Mouse (Mus musculus) embryonic stem cell, embryonic (primary cell): ENCODE results near the gene Gng8.

ENCODE experiments used
- CTCF ChIA-PET, 4 experiments: fragments of 300-600 bp in 2 of 4; fragments of 350-600 bp in 2 of 4; sonication (Branson Sonifier 250); formaldehyde crosslinking; loops; one replicate each; lab custom pipeline; 2022; ENCODE audit warnings: inconsistent platforms in 2 of 4; lab: Charles Lee
- POLR2A ChIA-PET, 4 experiments: fragments of 300-600 bp in 2 of 4; fragments of 350-600 bp in 2 of 4; sonication (Branson Sonifier 250); formaldehyde crosslinking; loops; one replicate each; lab custom pipeline; 2022; ENCODE audit warnings: antibody characterized with exemption in 4 of 4, inconsistent platforms in 1 of 4; lab: Charles Lee

The Gng8 gene

DNA sequence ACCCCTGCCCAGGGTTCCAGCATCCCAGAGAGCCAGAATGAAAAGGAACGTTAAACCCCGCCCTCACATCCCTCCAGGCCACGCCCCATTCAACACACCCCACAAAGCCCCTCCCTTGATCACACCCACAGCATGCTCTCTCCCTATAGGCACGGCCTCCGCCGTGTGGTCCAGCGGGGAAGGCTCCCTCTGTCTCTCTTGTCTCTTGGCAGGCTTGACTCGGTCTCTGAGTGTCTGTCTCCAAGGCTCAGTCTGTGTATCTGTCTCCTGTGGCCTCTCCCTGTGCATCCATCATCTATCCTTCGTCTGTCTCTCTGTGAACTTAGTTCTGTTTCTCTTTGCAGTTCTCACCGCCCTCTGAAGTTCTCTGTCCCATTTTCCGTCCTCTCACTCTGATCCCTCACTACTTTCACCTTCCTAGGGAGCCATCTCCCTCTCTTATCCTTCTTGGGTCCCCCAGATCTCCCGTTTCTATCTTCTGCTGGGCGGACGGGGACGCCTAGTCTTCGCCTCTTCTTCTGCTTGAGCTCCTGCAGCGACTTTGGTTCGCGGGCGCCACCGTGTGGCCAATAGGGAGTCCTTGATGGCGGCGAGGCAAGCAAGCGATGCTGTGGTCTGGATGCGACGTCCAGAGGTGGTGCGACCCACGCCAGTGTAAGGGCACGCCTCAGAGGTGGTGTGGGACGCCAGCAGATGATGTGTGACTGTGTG is at the start of gene Gng8:
Gene Gng8 (plus strand): TSS at position 146 of the 711 bp plus-strand sequence.
- POLR2A ChIA-PET: interaction anchor here (0.6 to 2.5 kb wide), 36 partner anchors 9 to 275 kb away, joined by 3 to 29 read pairs (median 5); partner anchors contain the start of genes Dact3 (in 4 of the 4) and Calm3 (in 1 of the 4)
- CTCF ChIA-PET: interaction anchor here (0.5 to 2.5 kb wide), 71 partner anchors 9 to 606 kb away, joined by 3 to 78 read pairs (median 4); partner anchors contain the start of genes Dact3 (in 4 of the 4), Calm3 (in 2 of the 4), Ptgir (in 2 of the 4) and Ap2s1 (in 1 of the 4)

DNA sequence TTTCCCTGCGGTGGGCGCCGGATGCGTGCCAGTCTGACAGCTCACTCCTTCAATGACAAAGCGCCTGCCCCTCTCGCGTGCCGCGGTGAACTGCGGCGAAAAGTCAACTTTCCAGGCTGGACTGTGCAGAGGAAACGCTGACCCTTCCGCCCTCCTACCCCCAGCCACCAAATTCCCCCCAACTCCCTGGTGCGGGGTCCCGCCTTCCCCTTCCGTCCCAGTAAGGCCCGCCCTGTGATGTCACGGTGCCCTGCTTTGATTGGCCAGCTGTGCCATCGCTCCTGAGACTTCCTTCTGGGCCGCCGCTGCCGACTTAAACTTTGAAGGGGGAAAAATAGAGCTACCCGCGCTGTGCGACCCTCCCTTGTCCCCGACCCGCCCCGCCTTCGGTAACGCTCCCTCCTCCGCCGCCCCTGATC is 48.9 kb upstream of the Gng8 start, which contains the start of gene Prkd2:
Gene Prkd2 (plus strand): TSS at position 258 of the 419 bp plus-strand sequence.
- ChIA-PET POLR2A (interaction anchor here (0.6 to 2.8 kb wide), 20 partner anchors 9 to 181 kb away, joined by 3 to 10 read pairs (median 4); partner anchors contain the start of genes Slc1a5 (in 2 of the 4), Strn4 (in 2 of the 4) and Fkrp (in 1 of the 4)), CTCF (interaction anchor here (0.5 to 2.6 kb wide), 19 partner anchors 12 to 466 kb away, joined by 3 to 7 read pairs (median 3); partner anchors contain the start of gene Gng8 (in 1 of the 4))

DNA sequence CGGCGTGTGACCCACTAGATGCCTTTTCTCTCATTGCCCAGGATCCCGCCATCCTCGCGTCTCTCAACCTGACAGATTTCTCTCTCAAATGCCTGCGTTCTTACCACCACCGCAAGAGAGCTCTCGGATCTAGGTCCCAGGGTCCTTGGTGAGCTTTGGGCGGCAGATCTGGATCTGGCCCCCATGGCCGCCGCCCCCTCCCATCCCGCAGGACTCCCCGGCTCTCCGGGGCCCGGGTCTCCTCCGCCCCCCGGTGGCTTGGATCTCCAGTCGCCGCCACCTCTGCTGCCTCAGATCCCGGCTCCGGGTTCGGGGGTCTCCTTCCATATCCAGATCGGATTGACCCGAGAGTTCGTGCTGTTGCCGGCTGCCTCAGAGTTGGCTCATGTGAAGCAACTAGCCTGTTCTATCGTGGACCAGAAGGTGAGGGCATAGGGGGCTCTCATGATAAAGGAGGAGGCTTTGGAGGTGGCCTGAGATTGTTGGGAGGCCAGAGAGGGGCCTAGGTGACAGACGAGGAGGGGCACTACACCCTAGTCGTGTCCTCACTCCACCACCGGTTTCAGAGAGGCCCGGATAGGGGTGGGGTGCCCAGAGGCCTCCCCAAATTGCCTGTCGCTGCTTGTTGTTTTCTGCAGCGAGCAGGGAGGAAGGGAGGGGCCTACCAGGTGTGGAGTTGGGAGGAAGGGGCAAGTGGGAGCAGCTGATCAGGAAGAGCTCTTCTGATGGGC is 48.0 kb upstream of the Gng8 start:
- ChIA-PET POLR2A (interaction anchor here in 2 of 4 experiments (0.6 to 2.8 kb wide), 12 partner anchors 9 to 212 kb away, joined by 3 to 10 read pairs (median 4); partner anchors contain the start of gene Strn4 (in 1 of the 2)), CTCF (interaction anchor here in 3 of 4 experiments (0.6 to 2.6 kb wide), 4 partner anchors 11 to 31 kb away, joined by 3 to 7 read pairs (median 6); no protein-coding TSS in a partner anchor)

DNA sequence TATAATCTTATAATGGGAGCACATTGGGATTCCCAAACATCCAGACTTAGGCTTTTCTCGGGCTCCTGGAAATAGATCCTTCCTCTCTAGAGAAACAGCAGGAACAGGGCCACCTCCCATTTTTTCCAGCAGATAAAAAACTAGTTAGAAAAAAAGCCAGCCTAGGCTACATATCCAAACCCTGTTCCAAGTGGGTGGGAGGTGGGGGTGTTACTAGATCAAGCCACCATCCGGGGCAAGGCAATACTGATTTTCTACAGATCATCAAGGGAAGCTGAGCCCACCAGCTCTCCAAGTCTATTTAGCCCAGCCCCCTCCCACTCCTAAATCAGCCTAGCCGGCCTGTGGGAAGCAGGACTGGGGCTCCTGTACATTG is 46.9 kb upstream of the Gng8 start:
- ChIA-PET POLR2A (interaction anchor here in 2 of 4 experiments (0.6 to 2.8 kb wide), 8 partner anchors 9 to 86 kb away, joined by 3 to 11 read pairs (median 6); no protein-coding TSS in a partner anchor), CTCF (interaction anchor here in 3 of 4 experiments (0.6 to 2.2 kb wide), 4 partner anchors 9 to 99 kb away, joined by 3 to 13 read pairs (median 6); no protein-coding TSS in a partner anchor)

DNA sequence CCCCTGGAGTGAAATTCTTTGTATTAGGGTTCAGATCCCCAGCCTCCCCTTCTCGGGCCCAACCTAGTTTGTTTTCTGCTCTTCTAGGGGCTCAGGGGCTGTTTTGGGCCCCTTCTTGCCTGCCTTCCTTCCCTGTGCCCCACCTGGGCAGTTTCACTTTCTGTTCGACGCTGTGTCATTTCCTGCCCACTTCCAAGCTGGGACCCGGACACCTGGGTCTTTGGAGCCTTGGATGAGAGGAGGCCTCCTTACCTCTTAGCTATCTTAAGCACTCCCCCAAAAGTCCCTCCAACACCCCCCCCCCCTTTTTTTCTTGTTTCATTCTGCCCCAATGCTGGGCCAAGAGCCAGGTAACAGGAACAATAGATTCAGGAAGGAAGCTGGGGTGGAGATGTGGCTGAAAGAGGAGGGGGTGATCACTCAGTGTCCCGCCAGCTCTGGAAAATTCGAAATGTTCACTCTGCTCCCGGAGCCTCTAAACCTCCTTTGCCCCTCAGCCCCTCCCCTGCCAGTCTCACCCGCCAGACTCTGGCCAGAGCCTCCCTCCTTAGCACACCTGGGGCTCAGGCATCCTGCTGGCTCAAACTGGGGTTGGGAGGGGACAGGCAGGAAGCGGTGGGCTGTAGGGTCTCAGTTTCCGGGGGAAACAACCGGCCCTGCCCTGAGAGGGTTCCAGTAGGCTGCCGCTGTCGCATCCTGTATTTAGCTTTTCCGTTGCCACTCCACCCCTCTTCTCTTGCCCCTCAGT is 46.3 kb upstream of the Gng8 start:
- CTCF ChIA-PET: interaction anchor here (0.6 to 2.2 kb wide), 9 partner anchors 8 to 230 kb away, joined by 3 to 13 read pairs (median 3); partner anchors contain the start of genes Arhgap35 (in 1 of the 4) and Gng8 (in 1 of the 4)

DNA sequence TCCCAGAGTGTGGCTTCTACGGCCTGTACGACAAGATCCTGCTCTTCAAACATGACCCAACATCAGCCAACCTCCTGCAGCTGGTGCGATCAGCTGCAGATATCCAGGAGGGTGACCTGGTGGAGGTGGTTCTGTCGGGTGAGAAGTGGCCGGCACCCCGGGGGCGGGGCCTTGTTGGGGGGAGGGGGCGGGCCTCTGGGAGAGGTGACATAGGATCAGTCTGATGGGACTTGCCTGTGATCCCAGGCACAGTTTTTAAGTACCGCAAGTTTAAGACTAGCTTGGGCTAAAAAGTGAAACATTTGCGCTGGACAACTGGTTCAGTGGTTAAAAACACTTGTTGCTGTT is 45.8 kb upstream of the Gng8 start:
- CTCF ChIA-PET: interaction anchor here (0.6 to 2.2 kb wide), 8 partner anchors 11 to 231 kb away, joined by 3 to 13 read pairs (median 3); partner anchors contain the start of genes Arhgap35 (in 1 of the 4) and Gng8 (in 1 of the 4)
- POLR2A ChIA-PET: interaction anchor here in 2 of 4 experiments (0.7 to 2.3 kb wide), 19 partner anchors 8 to 76 kb away, joined by 3 to 11 read pairs (median 4); partner anchors contain the start of genes Fkrp (in 1 of the 2) and Slc1a5 (in 1 of the 2)

More for the DNA sequence above, 46.3 kb upstream of the Gng8 start:
- POLR2A ChIA-PET: interaction anchor here in 2 of 4 experiments (0.6 to 2.3 kb wide), 18 partner anchors 7 to 87 kb away, joined by 3 to 11 read pairs (median 4); partner anchors contain the start of genes Fkrp (in 1 of the 2) and Slc1a5 (in 1 of the 2)

DNA sequence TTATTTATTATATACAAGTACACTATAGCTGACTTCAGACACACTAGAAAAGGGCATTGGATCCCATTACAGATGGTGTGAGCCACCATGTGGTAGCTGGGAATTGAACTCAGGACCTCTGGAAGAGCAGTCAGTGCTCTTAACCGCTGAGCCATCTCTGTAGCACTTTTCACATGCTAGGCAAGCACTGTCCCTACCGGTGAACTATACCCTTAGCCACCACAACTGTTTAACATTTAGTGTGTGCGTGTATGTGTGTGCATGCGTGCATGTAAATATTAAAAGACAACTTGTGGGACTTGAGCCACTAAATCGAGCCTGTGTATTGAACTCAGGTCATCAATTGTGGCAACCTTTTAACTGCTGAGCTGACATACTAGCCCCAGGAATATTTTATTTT is 44.8 kb upstream of the Gng8 start:
- ChIA-PET CTCF (interaction anchor here in 3 of 4 experiments (0.7 to 2.2 kb wide), 6 partner anchors 13 to 882 kb away, joined by 3 to 8 read pairs (median 5); partner anchors contain the start of genes Dact3 (in 1 of the 3) and Gng8 (in 1 of the 3)), POLR2A (interaction anchor here in 2 of 4 experiments (0.5 to 2.3 kb wide), 8 partner anchors 9 to 75 kb away, joined by 3 to 11 read pairs (median 4); partner anchors contain the start of genes Fkrp (in 1 of the 2) and Strn4 (in 1 of the 2))

DNA sequence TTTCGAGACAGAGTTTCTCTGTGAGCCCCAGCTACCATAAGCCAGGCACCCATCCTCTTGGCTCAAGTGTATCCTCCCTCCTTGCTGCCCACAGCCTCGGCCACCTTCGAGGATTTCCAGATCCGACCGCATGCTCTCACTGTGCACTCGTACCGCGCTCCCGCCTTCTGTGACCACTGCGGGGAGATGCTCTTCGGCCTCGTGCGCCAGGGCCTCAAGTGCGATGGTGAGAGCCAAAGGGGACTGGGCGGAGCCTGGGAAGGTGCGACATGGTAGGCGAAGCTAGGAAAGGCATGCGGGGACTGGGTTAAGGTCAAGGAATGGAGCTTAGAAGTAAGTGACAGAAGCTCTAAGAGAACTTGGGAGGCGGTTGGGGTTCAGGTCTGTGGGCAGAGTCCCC is 44.1 kb upstream of the Gng8 start:
- ChIA-PET CTCF (interaction anchor here in 3 of 4 experiments (0.6 to 2.3 kb wide), 18 partner anchors 10 to 358 kb away, joined by 3 to 10 read pairs (median 4); partner anchors contain the start of genes Dact3 (in 1 of the 3) and Gng8 (in 1 of the 3)), POLR2A (interaction anchor here in 2 of 4 experiments (0.5 to 1.9 kb wide), 8 partner anchors 15 to 67 kb away, joined by 3 to 5 read pairs (median 3); partner anchors contain the start of genes Slc1a5 (in 1 of the 2) and Strn4 (in 1 of the 2))

DNA sequence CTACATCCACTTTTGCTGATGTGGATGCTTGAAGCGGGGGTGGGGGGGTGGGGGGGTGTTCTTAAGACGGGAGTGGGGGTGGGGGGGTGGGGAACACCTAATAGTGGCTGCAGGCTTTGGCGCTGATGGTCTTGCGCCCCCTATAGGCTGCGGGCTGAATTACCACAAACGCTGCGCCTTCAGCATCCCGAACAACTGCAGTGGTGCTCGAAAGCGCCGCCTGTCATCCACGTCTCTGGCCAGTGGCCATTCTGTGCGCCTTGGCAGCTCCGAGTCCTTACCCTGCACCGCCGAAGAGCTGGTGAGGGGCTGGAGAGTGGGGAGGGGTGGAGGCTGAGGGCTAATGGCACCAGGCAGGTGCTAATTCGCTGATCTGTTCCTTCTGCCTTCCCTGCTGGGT is 43.0 kb upstream of the Gng8 start:
- POLR2A ChIA-PET: interaction anchor here in 3 of 4 experiments (0.5 to 1.9 kb wide), 9 partner anchors 14 to 68 kb away, joined by 3 to 9 read pairs (median 4); partner anchors contain the start of gene Dact3 (in 1 of the 3)
- CTCF ChIA-PET: interaction anchor here in 3 of 4 experiments (0.6 to 2.3 kb wide), 19 partner anchors 9 to 549 kb away, joined by 3 to 15 read pairs (median 5); partner anchors contain the start of gene Dact3 (in 1 of the 3)

DNA sequence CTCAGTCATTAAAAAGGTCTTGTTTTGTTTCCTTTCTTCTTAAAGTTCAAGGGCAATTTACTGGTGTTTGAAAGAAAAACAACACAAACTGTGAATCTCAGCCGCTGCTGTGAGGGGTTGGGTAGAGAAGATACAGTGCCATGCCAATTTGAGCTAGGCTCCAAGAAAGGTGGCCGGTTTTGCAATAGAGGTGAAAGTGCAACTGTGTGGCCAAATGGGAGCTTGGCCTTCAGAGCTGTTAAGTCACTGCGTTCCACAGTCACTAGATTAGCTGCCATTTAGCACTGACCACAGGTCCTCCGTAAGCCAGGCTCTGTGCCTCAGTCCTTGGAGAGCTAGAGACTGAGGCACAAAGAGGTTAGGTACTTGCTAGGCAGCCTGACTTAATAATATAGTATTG is 40.0 kb upstream of the Gng8 start:
- ChIA-PET POLR2A (interaction anchor here in 2 of 4 experiments (0.6 to 1.1 kb wide), 5 partner anchors 9 to 67 kb away, joined by 3 read pairs; partner anchors contain the start of gene Prkd2 (in 1 of the 2)), CTCF (interaction anchor here in 2 of 4 experiments (0.7 kb wide), 3 partner anchors 8 to 11 kb away, joined by 3 to 19 read pairs (median 3); no protein-coding TSS in a partner anchor)

DNA sequence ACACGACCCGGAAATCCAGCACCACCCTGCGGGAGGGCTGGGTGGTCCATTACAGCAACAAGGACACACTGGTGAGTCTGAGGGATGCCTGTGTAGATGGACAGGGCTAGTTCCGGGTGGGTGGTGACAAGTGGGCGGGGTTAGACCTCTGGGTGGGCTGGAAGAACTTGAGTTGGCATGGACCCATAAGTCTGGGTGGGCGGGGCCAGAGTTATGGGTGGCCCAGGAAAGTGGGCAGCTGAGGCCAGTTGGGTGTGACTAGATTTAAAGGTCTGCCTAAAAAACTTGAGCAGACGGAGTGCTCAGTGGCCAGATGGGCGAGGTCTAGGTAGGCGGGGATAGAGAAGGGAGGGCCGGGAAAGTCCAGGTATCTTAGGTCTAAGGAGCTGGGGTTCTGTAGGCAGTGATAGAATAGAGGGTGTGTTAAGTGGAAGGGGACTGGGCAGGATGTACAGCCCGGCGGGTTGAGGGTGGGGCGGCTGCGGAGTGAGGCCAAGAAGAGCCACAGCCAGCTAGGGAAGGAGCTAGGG is 38.2 kb upstream of the Gng8 start:
- ChIA-PET CTCF (interaction anchor here in 3 of 4 experiments (0.7 to 1.9 kb wide), 10 partner anchors 8 to 361 kb away, joined by 3 to 9 read pairs (median 3); partner anchors contain the start of genes Gng8 (in 1 of the 3), Prkd2 (in 1 of the 3) and Ptgir (in 1 of the 3)), POLR2A (interaction anchor here in 2 of 4 experiments (0.7 to 2.0 kb wide), 8 partner anchors 8 to 51 kb away, joined by 3 to 6 read pairs (median 3); partner anchors contain the start of gene Prkd2 (in 1 of the 2))

DNA sequence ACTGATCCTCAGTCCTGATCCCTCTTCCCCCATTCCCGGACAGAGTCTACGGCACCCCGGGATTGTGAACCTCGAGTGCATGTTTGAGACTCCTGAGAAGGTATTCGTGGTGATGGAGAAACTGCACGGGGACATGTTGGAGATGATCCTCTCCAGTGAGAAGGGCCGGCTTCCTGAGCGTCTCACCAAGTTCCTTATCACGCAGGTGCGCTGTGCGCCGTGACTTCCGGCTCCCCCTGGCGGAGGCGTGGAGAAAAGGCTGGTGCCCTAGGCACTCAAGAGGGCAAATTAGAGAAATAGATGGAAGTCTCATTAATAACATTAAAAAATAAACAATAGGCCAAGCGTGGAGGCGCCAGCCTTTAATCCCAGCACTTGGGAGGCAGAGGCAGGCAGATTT is 33.2 kb upstream of the Gng8 start:
- POLR2A ChIA-PET: no interaction called here
- CTCF ChIA-PET: interaction anchor here in 3 of 4 experiments (0.6 to 1.8 kb wide), 6 partner anchors 10 to 98 kb away, joined by 3 to 6 read pairs (median 4); partner anchors contain the start of gene Dact3 (in 1 of the 3)

DNA sequence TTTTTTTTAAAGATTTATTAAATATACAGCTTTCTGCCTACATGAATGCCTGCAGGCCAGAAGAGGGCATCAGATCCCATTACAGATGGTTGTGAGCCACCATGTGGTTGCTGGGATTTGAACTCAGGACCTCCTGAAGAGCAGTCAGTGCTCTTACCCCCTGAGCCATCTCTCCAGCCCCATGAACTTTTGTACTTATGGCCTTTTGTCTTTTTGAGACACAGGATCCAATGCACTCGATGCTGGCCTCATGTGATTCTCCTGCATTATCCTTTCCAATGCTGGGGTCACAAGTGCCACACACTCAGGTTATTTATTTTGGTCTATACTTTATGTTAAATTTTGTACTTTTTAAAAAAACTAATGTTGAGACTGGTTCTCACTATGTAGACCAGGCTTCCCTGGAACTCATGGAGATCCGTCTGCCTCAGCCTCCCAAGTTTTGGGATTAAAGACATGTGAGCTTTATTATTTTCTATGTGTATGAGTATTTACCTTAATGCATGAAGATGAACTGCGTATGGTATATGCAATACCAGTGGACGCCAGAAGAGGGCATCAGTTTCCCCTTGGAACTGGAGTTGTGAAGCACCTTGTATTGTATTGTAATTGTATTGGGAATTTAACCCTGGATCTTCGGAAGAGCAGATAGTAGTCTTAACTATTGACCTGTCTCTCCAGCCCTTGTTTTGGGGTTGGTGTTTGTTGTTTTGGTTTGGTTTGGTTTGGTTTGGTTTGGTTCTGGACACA is 31.5 kb upstream of the Gng8 start:
- ChIA-PET POLR2A (interaction anchor here in 2 of 4 experiments (0.7 to 1.9 kb wide), 6 partner anchors 9 to 57 kb away, joined by 3 to 8 read pairs (median 4); partner anchors contain the start of gene Gng8 (in 2 of the 2)), CTCF (interaction anchor here (0.7 to 2.9 kb wide), 29 partner anchors 8 to 230 kb away, joined by 3 to 19 read pairs (median 4); partner anchors contain the start of genes Gng8 (in 2 of the 4), Dact3 (in 1 of the 4), Pnmal2 (in 1 of the 4) and Prkd2 (in 1 of the 4))

DNA sequence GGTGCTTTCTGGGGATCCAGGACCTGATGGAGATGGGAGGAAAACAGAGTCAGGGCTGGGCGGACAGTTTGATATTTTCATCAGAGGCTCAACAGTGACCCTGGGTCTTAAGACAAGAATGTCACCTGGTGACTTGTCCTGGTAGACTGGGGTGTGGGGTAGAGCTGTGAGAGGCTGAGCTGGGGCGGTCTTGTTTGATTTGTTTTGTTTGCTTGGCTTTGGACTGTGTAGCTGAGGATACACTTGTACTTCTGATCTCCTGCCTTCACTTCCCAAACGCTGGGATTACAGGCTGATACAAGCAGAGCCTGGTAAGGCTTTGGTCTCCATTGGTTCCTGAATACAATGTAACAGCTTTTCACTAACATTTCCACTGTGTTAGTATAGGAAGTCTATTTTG is 24.1 kb upstream of the Gng8 start:
- ChIA-PET CTCF (no interaction called here), POLR2A (no interaction called here)

DNA sequence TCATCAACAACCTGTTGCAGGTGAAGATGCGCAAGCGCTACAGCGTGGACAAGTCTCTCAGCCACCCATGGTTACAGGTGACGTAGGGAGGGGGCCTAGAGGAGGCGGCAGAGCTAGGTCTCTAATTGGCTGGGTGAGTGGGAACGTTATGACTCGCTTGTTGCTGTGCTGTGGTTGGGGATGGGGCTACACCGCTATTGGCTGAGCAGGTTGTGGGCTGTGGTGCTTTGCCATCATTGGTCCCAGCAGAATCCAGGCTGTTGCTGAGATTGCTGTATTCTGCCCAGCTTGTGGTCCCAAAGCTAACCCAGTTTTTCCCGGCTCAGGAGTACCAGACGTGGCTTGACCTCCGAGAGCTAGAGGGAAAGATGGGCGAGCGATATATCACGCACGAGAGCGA is 22.1 kb upstream of the Gng8 start:
- ChIA-PET POLR2A (interaction anchor here in 2 of 4 experiments (0.5 to 2.0 kb wide), 19 partner anchors 9 to 126 kb away, joined by 3 to 6 read pairs (median 4); partner anchors contain the start of gene Gng8 (in 1 of the 2)), CTCF (interaction anchor here in 3 of 4 experiments (0.7 to 1.9 kb wide), 17 partner anchors 8 to 220 kb away, joined by 3 to 9 read pairs (median 4); partner anchors contain the start of gene Gng8 (in 2 of the 3))
